Mouse (Mus musculus) G1E (cell line): ENCODE data around the gene Sp2.

Experiments used
- CTCF ChIP-seq: IDR thresholded peaks from 2 replicates; pipeline ENCODE4 v1.5.1; 2012; ENCODE audit warnings: low read depth, low read length, inconsistent platforms, mixed read lengths
- GATA1 ChIP-seq: IDR thresholded peaks from 2 replicates; pipeline ENCODE4 v1.6.1; 2012; ENCODE audit warnings: borderline replicate concordance, low read length, inconsistent platforms, mixed read lengths
- GATA2 ChIP-seq: IDR thresholded peaks from 2 replicates; pipeline ENCODE4 v1.6.1; 2012; ENCODE audit warnings: low read depth, low read length, inconsistent platforms, borderline replicate concordance
- POLR2AphosphoS5 ChIP-seq: IDR thresholded peaks from 2 replicates; pipeline ENCODE4 v1.6.1; 2012; ENCODE audit warnings: low read depth, low read length, inconsistent platforms; ENCODE audit not compliant: insufficient replicate concordance
- TAL1 ChIP-seq: conservative IDR thresholded peaks from 2 replicates; pipeline ENCODE4 v1.6.1; 2012; ENCODE audit warnings: low read depth, low read length, inconsistent platforms, mixed read lengths

- no peak for TF ChIP-seq GATA1
- no peak for TF ChIP-seq CTCF
- TF ChIP-seq POLR2AphosphoS5, result no peak
- TF ChIP-seq GATA2, result no peak
- no peak for TF ChIP-seq TAL1
Measured at GRCm38 (mm10) chr11:96950767-96951166, 32.0 kb downstream of the Sp2 start.
